Mouse (Mus musculus): ENCODE results near the gene Chrna7. TPM values are rescaled to one million over a fixed set of nuclear protein-coding genes. Genes with fewer than 3 reads are reported as not detected.

Gene Chrna7
- polyA plus RNA-seq, 1 experiment from 2014 or later, result 0.83 TPM

DNA sequence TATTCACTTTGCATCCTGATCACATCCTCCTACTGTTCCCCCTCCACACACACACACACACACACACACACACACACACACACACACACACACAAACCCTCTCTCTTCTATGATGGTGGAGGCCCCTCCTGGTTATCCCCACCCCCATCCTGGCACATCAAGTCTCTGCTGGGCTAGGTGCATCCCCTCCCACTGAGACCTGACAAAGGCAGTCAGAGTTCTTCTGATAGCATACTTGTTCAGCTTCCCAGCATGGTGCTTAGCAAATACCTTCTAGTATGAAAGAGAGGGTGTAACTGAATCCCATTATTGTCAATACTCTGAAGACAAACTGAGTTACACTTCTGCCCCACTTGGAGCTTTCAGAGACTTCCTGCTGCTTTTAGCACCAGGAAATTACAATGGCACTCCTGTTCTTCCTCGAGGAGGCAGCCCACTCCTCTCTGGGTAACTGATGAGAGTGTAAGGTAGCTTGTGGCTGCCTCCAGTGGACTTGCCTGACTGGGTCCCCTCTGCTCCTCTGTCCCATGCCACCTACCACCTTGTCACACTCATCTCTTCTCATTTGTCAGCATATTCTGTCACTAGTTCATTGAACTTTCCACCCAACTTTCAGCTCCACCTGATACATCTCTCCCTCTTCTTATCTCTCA is 127.9 kb downstream of the Chrna7 start:
- in situ Hi-C loops (cut with MboI; ENCODE audit: low pct_unique_long_range_greater_than_20kb), result no loop called here
- no peak for ATAC-seq
- ChIA-PET CTCF (no interaction called here), POLR2A (no interaction called here)
- no peaks in the 10 kb centered on the region for H3K27me3 ChIP-seq
- TF ChIP-seq CTCF (IDR thresholded peaks at IDR 0.05), result no peak
- DNase-seq (ENCODE audit: low read depth, low spot score), result no peak

GRCm38 (mm10) chr7:63060996-63061395 is 151.4 kb downstream of the Chrna7 start:
- in situ Hi-C loops (cut with MboI; ENCODE audit: low pct_unique_long_range_greater_than_20kb), result no loop called here
- ChIA-PET CTCF (no interaction called here), POLR2A (no interaction called here)
- TF ChIP-seq CTCF (IDR thresholded peaks at IDR 0.05), result no peak
- no peak for DNase-seq (ENCODE audit: low read depth, low spot score)
- no peak for ATAC-seq
- H3K27me3 ChIP-seq, result no peaks in the 10 kb centered on the region

Other genes starting within 250 kb of the Chrna7 start
- gene Otud7a, start 232.2 kb upstream of the Chrna7 start, polyA plus RNA-seq (2021), result 1.2 TPM